Mouse (Mus musculus): ENCODE results near the gene Ap2a2.

- TF ChIP-seq CTCF (IDR thresholded peaks at IDR 0.05; ENCODE audit: borderline replicate concordance, extremely low read depth, insufficient read depth, insufficient read length), result no peak
- TF ChIP-seq POLR2A (IDR thresholded peaks at IDR 0.05; ENCODE audit: borderline replicate concordance, extremely low read depth, insufficient read depth, insufficient read length, poor library complexity, severe bottlenecking), result no peak
Measured at GRCm38 (mm10) chr7:141569283-141569803, 7.4 kb downstream of the Ap2a2 start.

Measured in brain, embryonic 14.5 days (tissue).